ENCODE assay signal across 14 mouse cellular contexts in the genomic region with DNA sequence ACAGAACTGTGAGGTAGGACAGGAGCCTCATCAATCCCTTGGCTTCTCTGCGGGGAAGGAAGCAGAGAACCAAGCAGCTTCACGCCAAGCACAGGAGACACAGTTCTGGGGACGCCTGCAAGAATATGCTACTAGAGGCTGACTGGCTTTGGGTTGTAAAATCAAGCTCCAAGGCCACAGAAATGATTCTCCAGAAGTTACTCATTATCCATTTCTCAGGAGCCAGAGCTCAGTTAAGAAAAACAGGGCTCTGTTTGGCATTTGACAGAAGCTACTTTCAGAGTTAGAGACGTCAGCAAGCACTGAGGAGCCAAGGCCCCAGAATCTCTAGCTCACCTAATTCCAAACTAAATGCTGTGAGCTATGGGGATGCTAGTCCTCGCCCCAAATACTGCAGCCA.
"Had no signal": no experiment of that assay in that cellular context is flagged by ENCODE, and none has a peak within 500 bp of the region (broad histone marks: within the 10 kb centered on the region; RNA-seq: fewer than 3 reads in every experiment).

No protein-coding gene starts in this region.

- H3K9ac ChIP-seq: limb, embryonic 13.5 days; liver, embryonic 14.5 days; neural tube, embryonic 15.5 days had no signal

- H3K27me3 ChIP-seq: limb, embryonic 13.5 days; neural tube, embryonic 15.5 days had no signal

- H3K4me1 ChIP-seq: limb, embryonic 13.5 days; midbrain, embryonic 10.5 days; neural tube, embryonic 15.5 days had no signal

- H3K4me3 ChIP-seq: layer of hippocampus, adult 2 months; limb, embryonic 13.5 days; midbrain, embryonic 10.5 days; myocyte; neural tube, embryonic 15.5 days had no signal

- H3K27ac ChIP-seq: hindbrain, postnatal 0 days; layer of hippocampus, adult 2 months; limb, embryonic 13.5 days; liver, embryonic 14.5 days; midbrain, embryonic 10.5 days; neural tube, embryonic 15.5 days had no signal

- H3K9me3 ChIP-seq: limb, embryonic 13.5 days; midbrain, embryonic 10.5 days; neural tube, embryonic 15.5 days had no signal

- DNase-seq: left cerebral cortex, postnatal 4 days; lung, adult 2 months; lung, postnatal 36 days; midbrain, embryonic 14.5 days; thymus, adult 18-20 months; thymus, postnatal 25 days had no signal

- H3K4me2 ChIP-seq: limb, embryonic 13.5 days; neural tube, embryonic 15.5 days had no signal

- ATAC-seq: hindbrain, postnatal 0 days; lung, postnatal 0 days had no signal
